Mouse (Mus musculus) lung, postnatal 0 days (tissue): ENCODE results near the gene Mettl23. TPM values are rescaled to one million over a fixed set of nuclear protein-coding genes. Genes with fewer than 3 reads are reported as not detected.

Experiments used
- ATAC-seq: fragments of 200-750 bp; cut with Nextera tagmentation; 2 replicates; pipeline ENCODE4 v1.8.0; 2017; ENCODE audit warnings: moderate library complexity
- DNase-seq: peaks from one replicate; pipeline ENCODE4 v3.0.0-alpha.2; 2016; ENCODE audit warnings: low spot score
- H3K27ac ChIP-seq: fragments of 300-500 bp; sonication (generic); 2 replicates; pipeline ENCODE4 v1.5.1; 2014; ENCODE audit warnings: antibody characterized with exemption, mild to moderate bottlenecking, low read length, mixed read lengths
- H3K27me3 ChIP-seq: fragments of 300-500 bp; sonication (generic); replicated peaks from 2 replicates; pipeline ENCODE4 v1.6.1; 2014; ENCODE audit warnings: low read length, mixed read lengths; ENCODE audit not compliant: insufficient read depth
- H3K36me3 ChIP-seq: fragments of 300-500 bp; sonication (generic); 2 replicates; pipeline ENCODE4 v1.6.1; 2014; ENCODE audit warnings: low read length, mixed read lengths; ENCODE audit not compliant: insufficient read depth
- H3K4me1 ChIP-seq: fragments of 300-500 bp; sonication (generic); 2 replicates; pipeline ENCODE4 v1.6.1; 2014; ENCODE audit warnings: antibody characterized with exemption, low read depth, low read length, mixed read lengths; ENCODE audit not compliant: insufficient read depth
- H3K4me2 ChIP-seq: fragments of 300-500 bp; sonication (generic); replicated peaks from 2 replicates; pipeline ENCODE4 v1.6.1; 2014; ENCODE audit warnings: low read depth, mild to moderate bottlenecking, low read length, moderate library complexity, mixed read lengths
- H3K4me3 ChIP-seq: fragments of 300-500 bp; sonication (generic); 2 replicates; pipeline ENCODE4 v1.5.1; 2014; ENCODE audit warnings: low read depth, low read length
- H3K9ac ChIP-seq: fragments of 300-500 bp; sonication (generic); replicated peaks from 2 replicates; pipeline ENCODE4 v1.6.1; 2014; ENCODE audit warnings: low read depth, mild to moderate bottlenecking
- H3K9me3 ChIP-seq: fragments of 300-500 bp; sonication (generic); 2 replicates; pipeline ENCODE4 v1.6.1; 2016; ENCODE audit warnings: low read length, mixed read lengths
- CTCF ChIP-seq: IDR thresholded peaks from 2 replicates; pipeline ENCODE4 v1.5.1; 2016; ENCODE audit warnings: antibody characterized with exemption, mild to moderate bottlenecking
- EP300 ChIP-seq: IDR thresholded peaks from 2 replicates; pipeline ENCODE4 v1.6.1; 2016; ENCODE audit warnings: antibody characterized with exemption, mild to moderate bottlenecking, control low read depth
- WGBS: fragments of 180-500 bp; shearing (Covaris S2); extraction: QIAGEN DNeasy Blood & Tissue Kit; methylation state at CpG from one replicate; pipeline ENCODE4 v1.1.7; 2014; 5-methylcytosine and 5-hydroxymethylcytosine counted together
- polyA plus RNA-seq: library from polyadenylated mRNA; unstranded; fragments of >200 nt; fragmentation: Nextera tagmentation; extraction: Ambion mirVana; gene quantifications from 2 replicates; pipeline ENCODE4 v1.2.1, GENCODE M21; 2015

Gene Mettl23
- polyA plus RNA-seq, 1 experiment from 2014 or later = 62.3 TPM

DNA sequence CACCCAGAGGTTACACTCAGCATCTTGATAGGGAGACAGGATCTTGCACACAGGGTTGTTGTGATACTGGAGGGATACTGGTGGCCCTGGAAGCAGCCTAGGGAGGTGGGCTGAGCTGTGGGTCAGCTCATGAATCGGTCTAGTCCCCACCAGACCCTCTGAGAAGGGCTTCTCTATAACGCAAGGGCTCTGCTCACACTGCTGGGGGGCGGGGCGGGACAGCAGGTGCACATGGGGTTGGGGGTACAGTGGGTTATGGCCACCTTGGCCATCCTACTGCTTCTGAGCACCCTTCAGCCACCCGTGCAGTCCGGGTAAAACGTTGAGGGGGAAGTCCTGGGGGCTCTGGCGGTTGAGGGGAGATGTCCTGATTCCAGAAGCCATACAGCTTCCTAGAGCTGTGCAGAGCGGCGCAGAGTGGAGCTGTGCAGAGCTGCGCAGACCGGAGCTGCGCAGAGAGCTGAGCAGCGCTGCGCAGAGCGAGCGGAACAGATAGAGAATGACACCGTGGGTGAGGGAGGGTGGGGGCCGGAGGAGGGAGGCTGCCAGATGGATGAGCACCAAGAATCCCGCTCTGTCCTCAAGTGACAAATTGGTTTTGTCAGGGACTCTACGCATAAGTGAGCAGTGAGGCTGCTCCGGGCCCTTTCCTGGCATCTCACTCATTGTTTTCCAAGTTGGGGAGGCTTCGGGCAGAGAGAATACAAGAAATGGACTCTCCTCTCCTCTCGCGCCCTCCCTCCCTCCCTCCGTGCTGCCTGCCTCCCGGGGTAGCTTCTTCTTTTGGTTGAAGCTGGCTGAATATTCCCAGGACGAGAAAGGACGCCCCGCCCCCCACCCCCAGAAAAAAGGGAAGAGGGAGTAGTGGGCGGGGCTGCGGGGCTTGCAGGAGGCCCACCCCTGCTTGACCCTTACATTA lies 31.8 kb upstream of the Mettl23 start:
- Histone ChIP-seq H3K27me3 (no peaks in the 10 kb centered on the region), H3K9me3 (no peaks in the 10 kb centered on the region), H3K27ac (no peak overlapping the region), H3K9ac (no peak overlapping the region), H3K4me2 (peak overlapping the region; percentile 50), H3K4me1 (peaks cover 22% of the 10 kb centered on the region), H3K36me3 (no peaks in the 10 kb centered on the region), H3K4me3 (no peak overlapping the region)
- TF ChIP-seq CTCF (no peak), EP300 (no peak)
- DNase-seq (peak; percentile 86), ATAC-seq (peak; percentile 58)
- 17% methylated on average over 29 of the region's 32 CpGs for WGBS

DNA sequence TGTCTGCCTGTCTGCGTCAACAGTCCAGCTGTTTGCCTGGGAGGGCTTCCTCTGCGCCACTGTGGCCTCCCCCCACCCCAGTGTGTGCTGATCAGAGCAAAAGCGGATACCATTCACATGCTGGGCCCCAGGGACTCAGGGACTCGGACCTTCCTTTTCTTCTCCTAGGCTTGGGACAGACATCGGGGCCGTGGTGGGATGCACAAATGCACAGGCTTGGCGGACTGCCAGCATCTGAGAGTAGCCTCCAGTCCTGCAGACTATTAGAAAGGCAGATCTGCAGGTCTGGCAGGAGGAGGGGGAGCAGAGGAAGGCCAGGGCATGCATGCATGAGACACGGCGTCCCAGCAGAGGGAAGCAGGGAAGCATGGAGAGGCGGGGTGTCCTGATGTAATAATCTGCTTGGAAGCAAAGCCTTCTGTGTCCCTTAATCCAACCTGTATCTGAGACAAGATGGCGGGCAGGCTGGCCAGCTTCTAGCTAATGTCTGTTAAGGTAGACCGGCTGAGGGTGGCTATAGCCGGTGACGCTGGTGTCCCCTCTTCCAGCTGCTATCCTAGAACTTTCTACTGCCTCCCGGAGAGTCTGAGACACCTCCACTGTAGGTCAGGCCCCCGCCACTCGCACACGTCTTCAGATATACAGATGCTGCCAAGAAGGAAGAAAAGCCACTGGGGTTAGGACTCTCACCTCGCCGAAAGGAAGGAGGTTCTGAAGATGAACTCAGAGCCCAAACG lies 30.1 kb upstream of the Mettl23 start:
- Histone ChIP-seq H3K9ac (no peak overlapping the region), H3K36me3 (no peaks in the 10 kb centered on the region), H3K4me3 (no peak overlapping the region), H3K27me3 (no peaks in the 10 kb centered on the region), H3K27ac (peak overlapping the region; percentile 89; the same call in 1 of the 2 replicates), H3K4me2 (no peak overlapping the region), H3K4me1 (peaks cover 22% of the 10 kb centered on the region), H3K9me3 (no peaks in the 10 kb centered on the region)
- no peak for DNase-seq
- TF ChIP-seq EP300 (no peak), CTCF (peak; percentile 46)
- ATAC-seq = no peak
- 53% methylated on average over 21 of the region's 21 CpGs for WGBS

DNA sequence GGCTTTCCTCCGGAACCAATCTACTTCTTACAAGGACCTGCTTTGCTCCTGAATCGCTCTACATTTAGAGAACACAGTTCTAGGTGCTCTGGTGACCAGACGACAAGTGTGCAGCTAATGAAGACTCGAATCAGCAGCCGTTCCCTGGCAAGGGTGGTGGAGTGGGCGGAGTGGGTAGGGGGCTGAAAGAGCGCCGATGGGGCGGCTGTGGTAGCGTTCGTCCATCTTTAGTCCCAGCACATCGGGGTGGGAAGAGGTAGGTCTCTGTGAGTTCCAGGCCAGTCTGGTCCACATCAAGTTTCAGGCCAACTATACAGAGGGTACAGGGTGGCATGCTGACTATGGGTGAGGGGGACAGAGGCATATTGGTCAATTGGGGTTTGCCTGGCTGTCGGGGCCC lies 29.5 kb upstream of the Mettl23 start:
- TF ChIP-seq EP300 (no peak), CTCF (no peak)
- Histone ChIP-seq H3K27me3 (no peaks in the 10 kb centered on the region), H3K9me3 (no peaks in the 10 kb centered on the region), H3K9ac (no peak overlapping the region), H3K4me3 (no peak overlapping the region), H3K27ac (peak overlapping the region; percentile 89), H3K4me2 (no peak overlapping the region), H3K36me3 (no peaks in the 10 kb centered on the region), H3K4me1 (peaks cover 22% of the 10 kb centered on the region)
- WGBS = 78% methylated on average over 13 of the region's 13 CpGs
- DNase-seq (no peak), ATAC-seq (no peak)

DNA sequence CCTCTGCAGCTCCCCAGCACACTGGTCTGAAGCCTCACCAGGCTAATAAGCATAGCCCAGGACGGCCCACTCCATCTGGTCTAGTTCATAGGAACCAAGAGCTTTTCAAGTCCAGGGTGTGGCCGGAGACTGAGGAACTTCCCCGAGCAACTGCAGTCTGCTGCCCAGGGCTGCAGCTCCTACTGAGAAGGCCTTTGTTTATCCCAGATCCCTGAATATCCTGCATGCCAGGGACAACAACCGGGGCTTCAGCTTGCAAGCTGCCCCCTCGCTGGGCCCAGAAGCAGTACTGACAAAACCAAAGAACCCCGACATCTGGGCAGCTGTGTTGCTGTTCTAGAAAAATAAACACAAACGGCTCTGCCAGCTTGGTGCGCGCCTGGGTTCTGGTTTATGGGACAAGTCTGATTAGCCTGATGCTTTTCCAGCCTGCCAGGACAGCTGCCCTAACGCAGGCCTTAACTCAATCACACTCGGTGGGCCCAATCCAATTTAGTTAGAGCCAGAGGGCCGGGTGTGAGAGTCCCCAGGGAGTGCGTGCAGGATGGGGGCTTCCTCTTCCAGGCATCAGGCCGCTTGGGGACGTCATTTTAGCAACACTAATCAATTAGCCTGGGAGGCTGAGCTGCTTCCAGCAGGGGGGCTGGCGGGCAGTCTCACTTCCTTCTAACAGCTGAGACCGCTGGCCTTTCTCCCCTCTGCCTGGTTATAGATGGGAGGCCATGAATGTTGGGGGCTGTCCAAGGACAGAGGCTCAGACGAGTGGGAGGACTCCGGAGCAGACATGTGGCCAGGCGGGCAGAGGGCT lies 28.8 kb upstream of the Mettl23 start:
- peak; percentile 94 for DNase-seq
- Histone ChIP-seq H3K9ac (no peak overlapping the region), H3K4me2 (0 out of 2 replicates have a peak overlapping the region, but pooled peaks have one; percentile 8), H3K36me3 (no peaks in the 10 kb centered on the region), H3K27ac (peak overlapping the region; percentile 89), H3K9me3 (no peaks in the 10 kb centered on the region), H3K4me3 (no peak overlapping the region), H3K27me3 (no peaks in the 10 kb centered on the region), H3K4me1 (peaks cover 22% of the 10 kb centered on the region)
- peak; percentile 78 for ATAC-seq
- TF ChIP-seq CTCF = peak; percentile 33; the same call in 1 of the 2 replicates
- 0 out of 2 replicates have a peak, but pooled peaks have one; percentile 25 for TF ChIP-seq EP300
- 26% methylated on average over 20 of the region's 20 CpGs for WGBS

DNA sequence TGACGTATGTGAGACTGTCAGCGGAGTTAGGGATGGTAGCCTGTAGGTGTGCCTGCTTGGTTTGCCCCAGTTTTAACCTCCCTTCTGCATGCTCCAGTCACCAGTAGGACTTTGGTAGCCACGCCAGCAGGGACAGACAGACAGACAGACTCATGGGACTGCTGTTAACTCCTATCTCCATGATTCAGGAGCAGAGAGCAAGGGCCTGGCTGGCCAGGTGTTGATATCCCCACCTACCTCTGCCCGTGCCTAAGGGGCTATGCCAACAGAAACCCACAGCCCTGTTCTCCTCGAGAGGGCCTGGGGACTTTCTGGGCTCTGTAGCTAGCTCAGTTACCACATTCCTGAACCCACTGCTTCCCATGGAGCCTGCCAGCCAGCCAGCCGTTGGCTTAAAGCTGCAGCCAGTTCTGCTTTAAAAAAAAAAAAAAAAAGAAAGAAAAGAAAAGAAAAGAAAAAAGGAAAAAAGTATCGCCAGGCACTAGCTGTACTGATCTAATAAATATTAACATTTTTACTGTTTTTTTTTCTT lies 28.1 kb upstream of the Mettl23 start:
- no peak for DNase-seq
- no peaks in the 10 kb centered on the region for H3K9me3 ChIP-seq
- H3K27ac ChIP-seq = peak overlapping the region; percentile 89
- H3K36me3 ChIP-seq = no peaks in the 10 kb centered on the region
- no peaks in the 10 kb centered on the region for H3K27me3 ChIP-seq
- no peak for TF ChIP-seq CTCF
- no peak for TF ChIP-seq EP300
- 36% methylated on average over 7 of the region's 7 CpGs for WGBS
- H3K4me3 ChIP-seq = no peak overlapping the region
- H3K9ac ChIP-seq = no peak overlapping the region
- H3K4me2 ChIP-seq = 0 out of 2 replicates have a peak overlapping the region, but pooled peaks have one; percentile 3
- no peak for ATAC-seq
- peaks cover 22% of the 10 kb centered on the region for H3K4me1 ChIP-seq
